Comparison of ENCODE assay signal across 21 mouse cellular contexts in the genomic region with DNA sequence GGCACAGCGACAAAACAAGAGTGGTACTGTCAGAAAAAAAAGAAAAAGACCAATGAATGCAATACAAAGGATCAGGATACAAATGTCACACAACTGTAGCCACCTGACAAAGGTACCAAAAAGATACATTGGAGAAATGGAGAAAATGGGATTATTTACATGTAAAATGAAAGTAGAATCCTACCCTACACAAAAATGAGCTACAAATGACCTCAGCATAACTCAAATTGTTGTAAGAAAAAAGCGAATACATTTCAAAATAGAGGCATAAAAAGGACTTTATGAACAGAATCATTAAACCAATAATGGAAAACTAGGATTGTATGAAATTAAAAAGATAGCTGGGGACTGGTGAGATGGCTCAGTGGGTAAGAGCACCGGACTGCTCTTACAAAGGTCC. TPM values are rescaled to one million over a fixed set of nuclear protein-coding genes. Genes with fewer than 3 reads are reported as not detected.
DNase-seq lines count a peak whose midpoint lies in the region; ATAC-seq and TF ChIP-seq lines count a peak whose summit lies in the region.
"Had no signal": no experiment of that assay in that cellular context is flagged by ENCODE, and none has a peak within 500 bp of the region (broad histone marks: within the 10 kb centered on the region; RNA-seq: fewer than 3 reads in every experiment).

No protein-coding gene starts in this region.

- no peak for TF ChIP-seq CTCF in stomach, postnatal 0 days (IDR thresholded peaks at IDR 0.05; ENCODE audit: low read depth)

- no peak overlapping the region for H3K4me2 ChIP-seq in forebrain, embryonic 15.5 days (replicated peaks)
- H3K4me2 ChIP-seq in forebrain, embryonic 16.5 days (ENCODE audit: low read length) = no peak overlapping the region
- H3K4me2 ChIP-seq in liver, embryonic 12.5 days = 0 out of 2 replicates have a peak overlapping the region, but pooled peaks have one; percentile 6
- no peak overlapping the region for H3K4me2 ChIP-seq in stomach, embryonic 15.5 days
- H3K4me2 ChIP-seq in stomach, postnatal 0 days (replicated peaks; ENCODE audit: low read depth) = no peak overlapping the region
- H3K4me2 ChIP-seq: heart, embryonic 11.5 days; lung, embryonic 14.5 days had no signal

- DNase-seq in liver = no peak
- no peak for DNase-seq in stomach, postnatal 0 days (ENCODE audit: low spot score)
- peak; percentile 78 for DNase-seq in retina, postnatal 1 day
- DNase-seq in layer of hippocampus, postnatal 14 days (ENCODE audit: low spot score in 2 of 2) = no peak
- DNase-seq: gastrocnemius, adult 2 months had no signal

- no peak for ATAC-seq in forebrain, embryonic 15.5 days (replicated peaks)
- no peak for ATAC-seq in forebrain, embryonic 16.5 days
- ATAC-seq in liver, embryonic 12.5 days = no peak
- no peak for ATAC-seq in stomach, embryonic 15.5 days (ENCODE audit: insufficient read depth, low FRiP score, low read depth)
- ATAC-seq in stomach, postnatal 0 days (ENCODE audit: low FRiP score, low TSS enrichment) = no peak
- ATAC-seq: activated CD4-positive, CD25-positive, alpha-beta regulatory T cell, adult 4 months had no signal

- no peak overlapping the region for H3K4me3 ChIP-seq in forebrain, embryonic 15.5 days
- no peak overlapping the region for H3K4me3 ChIP-seq in forebrain, embryonic 16.5 days (replicated peaks; ENCODE audit: low read length)
- H3K4me3 ChIP-seq in liver, embryonic 12.5 days = no peak overlapping the region
- H3K4me3 ChIP-seq in stomach, embryonic 15.5 days (replicated peaks) = no peak overlapping the region
- no peak overlapping the region for H3K4me3 ChIP-seq in stomach, postnatal 0 days (ENCODE audit: low read depth, low read length)
- H3K4me3 ChIP-seq: layer of hippocampus, adult 2 months; myocyte had no signal

- H3K27me3 ChIP-seq in forebrain, embryonic 15.5 days = no peaks in the 10 kb centered on the region
- no peaks in the 10 kb centered on the region for H3K27me3 ChIP-seq in forebrain, embryonic 16.5 days (replicated peaks; ENCODE audit: control insufficient read depth, insufficient read depth, low read length)
- no peaks in the 10 kb centered on the region; the same call in 1 of the 2 replicates for H3K27me3 ChIP-seq in liver, embryonic 12.5 days (replicated peaks)
- H3K27me3 ChIP-seq in stomach, embryonic 15.5 days (replicated peaks) = no peaks in the 10 kb centered on the region
- no peaks in the 10 kb centered on the region for H3K27me3 ChIP-seq in stomach, postnatal 0 days (ENCODE audit: control insufficient read depth, insufficient read depth, low read length)

- peaks cover 18% of the 10 kb centered on the region for H3K4me1 ChIP-seq in forebrain, embryonic 15.5 days
- peaks cover 6% of the 10 kb centered on the region for H3K4me1 ChIP-seq in forebrain, embryonic 16.5 days (replicated peaks; ENCODE audit: control insufficient read depth, insufficient read depth, low read length)
- peaks cover 23% of the 10 kb centered on the region for H3K4me1 ChIP-seq in liver, embryonic 12.5 days
- H3K4me1 ChIP-seq in stomach, embryonic 15.5 days = peaks cover 5% of the 10 kb centered on the region; the same call in 1 of the 2 replicates
- no peaks in the 10 kb centered on the region for H3K4me1 ChIP-seq in stomach, postnatal 0 days (replicated peaks; ENCODE audit: control insufficient read depth, insufficient read depth)

- H3K9ac ChIP-seq in forebrain, embryonic 15.5 days (replicated peaks) = no peak overlapping the region
- no peak overlapping the region for H3K9ac ChIP-seq in forebrain, embryonic 16.5 days (replicated peaks; ENCODE audit: low read depth, low read length)
- H3K9ac ChIP-seq in liver, embryonic 12.5 days = no peak overlapping the region
- H3K9ac ChIP-seq in stomach, embryonic 15.5 days = no peak overlapping the region
- H3K9ac ChIP-seq in stomach, postnatal 0 days (ENCODE audit: low read length) = no peak overlapping the region
- H3K9ac ChIP-seq: lung, embryonic 14.5 days had no signal

- peak overlapping the region; percentile 80 for H3K27ac ChIP-seq in forebrain, embryonic 15.5 days (replicated peaks)
- H3K27ac ChIP-seq in forebrain, embryonic 16.5 days (ENCODE audit: low read length) = no peak overlapping the region
- peak overlapping the region; percentile 72; the same call in 1 of the 2 replicates for H3K27ac ChIP-seq in liver, embryonic 12.5 days
- H3K27ac ChIP-seq in stomach, embryonic 15.5 days = 0 out of 2 replicates have a peak overlapping the region, but pooled peaks have one; percentile 59
- no peak overlapping the region for H3K27ac ChIP-seq in stomach, postnatal 0 days (replicated peaks)
- H3K27ac ChIP-seq: layer of hippocampus, adult 2 months had no signal

- no peak for TF ChIP-seq EP300 in stomach, postnatal 0 days (optimal IDR thresholded peaks at IDR 0.05)

- WGBS in forebrain, embryonic 15.5 days = 58% methylated on average over 3 of the region's 3 CpGs
- 55% methylated on average over 3 of the region's 3 CpGs for WGBS in forebrain, embryonic 16.5 days
- 49% methylated on average over 3 of the region's 3 CpGs for WGBS in liver, embryonic 12.5 days (ENCODE audit: insufficient replicate concordance)
- 55% methylated on average over 3 of the region's 3 CpGs for WGBS in stomach, embryonic 15.5 days
- WGBS in stomach, postnatal 0 days = 47% methylated on average over 3 of the region's 3 CpGs

- H3K36me3 ChIP-seq in forebrain, embryonic 15.5 days = no peaks in the 10 kb centered on the region
- no peaks in the 10 kb centered on the region for H3K36me3 ChIP-seq in forebrain, embryonic 16.5 days (ENCODE audit: control insufficient read depth, insufficient read depth)
- H3K36me3 ChIP-seq in liver, embryonic 12.5 days = no peaks in the 10 kb centered on the region
- no peaks in the 10 kb centered on the region for H3K36me3 ChIP-seq in stomach, embryonic 15.5 days
- H3K36me3 ChIP-seq in stomach, postnatal 0 days (ENCODE audit: control insufficient read depth, insufficient read depth, low read length) = no peaks in the 10 kb centered on the region

- no peaks in the 10 kb centered on the region for H3K9me3 ChIP-seq in forebrain, embryonic 15.5 days
- no peaks in the 10 kb centered on the region for H3K9me3 ChIP-seq in forebrain, embryonic 16.5 days (ENCODE audit: control insufficient read depth, low read length)
- H3K9me3 ChIP-seq in liver, embryonic 12.5 days (replicated peaks) = no peaks in the 10 kb centered on the region
- no peaks in the 10 kb centered on the region for H3K9me3 ChIP-seq in stomach, embryonic 15.5 days
- no peaks in the 10 kb centered on the region for H3K9me3 ChIP-seq in stomach, postnatal 0 days (ENCODE audit: control insufficient read depth, low read length)

RNA-seq across cellular contexts. Expression of a gene that starts 17.6 kb away (rescaled TPM):
- polyA plus RNA-seq in forebrain, embryonic 15.5 days (2015; fragmentation: Nextera tagmentation; extraction: Ambion mirVana) = 31.0 and 34.6 TPM in 2 replicates
- 21.9 and 32.2 TPM in 2 replicates for polyA plus RNA-seq in forebrain, embryonic 16.5 days (2015; fragmentation: Nextera tagmentation; extraction: Ambion mirVana)
- 11.8 and 12.4 TPM in 2 replicates for polyA plus RNA-seq in liver, embryonic 12.5 days (2016; fragmentation: Nextera tagmentation; extraction: Ambion mirVana)
- polyA plus RNA-seq in stomach, embryonic 15.5 days (2015; fragmentation: Nextera tagmentation; extraction: Ambion mirVana) = 37.6 and 39.6 TPM in 2 replicates
- polyA plus RNA-seq in stomach, postnatal 0 days (2015; fragmentation: Nextera tagmentation; extraction: Ambion mirVana) = 18.9 and 20.9 TPM in 2 replicates
- 1 to 10 TPM; 4.7 to 6.3 TPM for total RNA-seq in layer of hippocampus, postnatal 14 days (2021)

RNA-seq across cellular contexts. Expression of a gene that starts 20.8 kb away (rescaled TPM):
- 45.8 TPM in 2 replicates for polyA plus RNA-seq in forebrain, embryonic 15.5 days (2015; fragmentation: Nextera tagmentation; extraction: Ambion mirVana)
- 36.5 and 42.2 TPM in 2 replicates for polyA plus RNA-seq in forebrain, embryonic 16.5 days (2015; fragmentation: Nextera tagmentation; extraction: Ambion mirVana)
- polyA plus RNA-seq in liver, embryonic 12.5 days (2016; fragmentation: Nextera tagmentation; extraction: Ambion mirVana) = 1.0 and 1.3 TPM in 2 replicates
- polyA plus RNA-seq in stomach, embryonic 15.5 days (2015; fragmentation: Nextera tagmentation; extraction: Ambion mirVana) = 7.6 and 7.7 TPM in 2 replicates
- 9.5 and 10.0 TPM in 2 replicates for polyA plus RNA-seq in stomach, postnatal 0 days (2015; fragmentation: Nextera tagmentation; extraction: Ambion mirVana)
- total RNA-seq in layer of hippocampus, postnatal 14 days (2021) = 10 to 100 TPM; 12.6 to 14.2 TPM

RNA-seq across cellular contexts. Expression of a gene that starts 45.5 kb away (rescaled TPM):
- polyA plus RNA-seq in forebrain, embryonic 15.5 days (2015; fragmentation: Nextera tagmentation; extraction: Ambion mirVana) = not detected in 2 replicates
- polyA plus RNA-seq in forebrain, embryonic 16.5 days (2015; fragmentation: Nextera tagmentation; extraction: Ambion mirVana) = not detected in 2 replicates
- not detected in 2 replicates for polyA plus RNA-seq in liver, embryonic 12.5 days (2016; fragmentation: Nextera tagmentation; extraction: Ambion mirVana)
- polyA plus RNA-seq in stomach, embryonic 15.5 days (2015; fragmentation: Nextera tagmentation; extraction: Ambion mirVana) = not detected in 2 replicates
- polyA plus RNA-seq in stomach, postnatal 0 days (2015; fragmentation: Nextera tagmentation; extraction: Ambion mirVana) = 0.13 TPM in 1 of 2 replicates, not detected in the other
- total RNA-seq in layer of hippocampus, postnatal 14 days (2021) = not detected
- total RNA-seq: adrenal gland, postnatal 10 days; gastrocnemius, adult 2 months; heart, postnatal 14 days; layer of hippocampus, adult 2 months; left cerebral cortex, adult 18-20 months; left cerebral cortex, postnatal 4 days; neutrophil, adult 5-6 weeks had no signal
- polyA plus RNA-seq: activated CD4-positive, CD25-positive, alpha-beta regulatory T cell, adult 4 months; brain, embryonic 14.5 days; embryonic facial prominence, embryonic 14.5 days; heart, embryonic 11.5 days; lung, embryonic 14.5 days; myocyte had no signal

Comparison
In these comparisons a context has a peak if more than half of its experiments do, and no peak if none do; other contexts are left out.
1. H3K27ac ChIP-seq: peak in forebrain, embryonic 15.5 days (single experiment), liver, embryonic 12.5 days (single experiment) and stomach, embryonic 15.5 days (single experiment); none in forebrain, embryonic 16.5 days (single experiment) and stomach, postnatal 0 days (single experiment).